Mouse (Mus musculus) limb, embryonic 14.5 days (tissue): ENCODE measurements around the gene Sdad1. TPM values are rescaled to one million over a fixed set of nuclear protein-coding genes. Genes with fewer than 3 reads are reported as not detected.

Source experiments
- ATAC-seq: fragments of 200-750 bp; cut with Nextera tagmentation; 2 replicates; pipeline ENCODE4 v1.8.0; 2017; ENCODE audit warnings: low read depth, moderate number of reproducible peaks, moderate TSS enrichment; ENCODE audit not compliant: low FRiP score
- DNase-seq: peaks from one replicate; pipeline ENCODE4 v3.0.0-alpha.2; 2015; ENCODE audit warnings: low spot score
- H3K27ac ChIP-seq: fragments of 300-500 bp; sonication (generic); replicated peaks from 2 replicates; pipeline ENCODE4 v1.5.1; 2014; ENCODE audit warnings: low read depth, mild to moderate bottlenecking, low read length, moderate library complexity, mixed read lengths
- H3K27me3 ChIP-seq: fragments of 300-500 bp; sonication (generic); 2 replicates; pipeline ENCODE4 v1.6.1; 2014; ENCODE audit warnings: low read length, mixed read lengths; ENCODE audit not compliant: control insufficient read depth, insufficient read depth
- H3K36me3 ChIP-seq: fragments of 300-500 bp; sonication (generic); 2 replicates; pipeline ENCODE4 v1.6.1; 2014; ENCODE audit warnings: mild to moderate bottlenecking, low read length, moderate library complexity, mixed read lengths; ENCODE audit not compliant: control insufficient read depth, insufficient read depth
- H3K4me1 ChIP-seq: fragments of 300-500 bp; sonication (generic); 2 replicates; pipeline ENCODE4 v1.6.1; 2014; ENCODE audit warnings: antibody characterized with exemption, low read length, mixed read lengths; ENCODE audit not compliant: control insufficient read depth, insufficient read depth
- H3K4me2 ChIP-seq: fragments of 300-500 bp; sonication (generic); replicated peaks from 2 replicates; pipeline ENCODE4 v1.6.1; 2014; ENCODE audit warnings: low read depth, mild to moderate bottlenecking, low read length, moderate library complexity; ENCODE audit not compliant: severe bottlenecking
- H3K4me3 ChIP-seq: fragments of 300-500 bp; sonication (generic); replicated peaks from 2 replicates; pipeline ENCODE4 v1.5.1; 2014; ENCODE audit warnings: low read length
- H3K9ac ChIP-seq: fragments of 300-500 bp; sonication (generic); 2 replicates; pipeline ENCODE4 v1.6.1; 2014; ENCODE audit warnings: mild to moderate bottlenecking, low read depth, low read length, moderate library complexity; ENCODE audit not compliant: severe bottlenecking
- H3K9me3 ChIP-seq: fragments of 300-500 bp; sonication (generic); 2 replicates; pipeline ENCODE4 v1.6.1; 2016; ENCODE audit warnings: low read length; ENCODE audit not compliant: control insufficient read depth
- POLR2A ChIP-seq: fragments of 200-500 bp; IDR thresholded peaks from 2 replicates; pipeline ENCODE4 v1.8.0; 2012; ENCODE audit warnings: inconsistent platforms, mild to moderate bottlenecking, moderate library complexity, borderline replicate concordance; ENCODE audit not compliant: insufficient read depth, insufficient read length; ENCODE audit errors: extremely low read depth
- WGBS: fragments of 180-500 bp; shearing (Covaris S2); extraction: QIAGEN DNeasy Blood & Tissue Kit; methylation state at CpG from one replicate; pipeline ENCODE4 v1.1.7; 2014; 5-methylcytosine and 5-hydroxymethylcytosine counted together
- polyA plus RNA-seq, 2 experiments: library from polyadenylated mRNA; depleted of rRNA in 1 of 2; stranded (reverse) in 1 of 2; unstranded in 1 of 2; fragments of >200 nt; fragmentation: Nextera tagmentation in 1 of 2; extraction: Ambion mirVana in 1 of 2; gene quantifications; 2 replicates each; pipeline versions ENCODE4 v1.2.1 to v1.2.3; 2012 to 2014

The Sdad1 gene
- polyA plus RNA-seq, 2 experiments = 27.6 to 40.3 TPM

GRCm38 (mm10) chr5:92239333-92240232, 70.7 kb downstream of the Sdad1 start:
- H3K27ac ChIP-seq = no peak overlapping the region
- ATAC-seq (peak; percentile 60; the same call in 1 of the 2 replicates), DNase-seq (peak; percentile 64)
- WGBS = 46% methylated on average over 29 of the region's 29 CpGs
- H3K27me3 ChIP-seq = no peaks in the 10 kb centered on the region
- no peaks in the 10 kb centered on the region for H3K9me3 ChIP-seq
- TF ChIP-seq POLR2A = no peak
- H3K4me3 ChIP-seq = no peak overlapping the region
- H3K36me3 ChIP-seq = no peaks in the 10 kb centered on the region
- no peak overlapping the region for H3K9ac ChIP-seq
- H3K4me1 ChIP-seq = no peaks in the 10 kb centered on the region
- no peak overlapping the region; the same call in 1 of the 2 replicates for H3K4me2 ChIP-seq

DNA sequence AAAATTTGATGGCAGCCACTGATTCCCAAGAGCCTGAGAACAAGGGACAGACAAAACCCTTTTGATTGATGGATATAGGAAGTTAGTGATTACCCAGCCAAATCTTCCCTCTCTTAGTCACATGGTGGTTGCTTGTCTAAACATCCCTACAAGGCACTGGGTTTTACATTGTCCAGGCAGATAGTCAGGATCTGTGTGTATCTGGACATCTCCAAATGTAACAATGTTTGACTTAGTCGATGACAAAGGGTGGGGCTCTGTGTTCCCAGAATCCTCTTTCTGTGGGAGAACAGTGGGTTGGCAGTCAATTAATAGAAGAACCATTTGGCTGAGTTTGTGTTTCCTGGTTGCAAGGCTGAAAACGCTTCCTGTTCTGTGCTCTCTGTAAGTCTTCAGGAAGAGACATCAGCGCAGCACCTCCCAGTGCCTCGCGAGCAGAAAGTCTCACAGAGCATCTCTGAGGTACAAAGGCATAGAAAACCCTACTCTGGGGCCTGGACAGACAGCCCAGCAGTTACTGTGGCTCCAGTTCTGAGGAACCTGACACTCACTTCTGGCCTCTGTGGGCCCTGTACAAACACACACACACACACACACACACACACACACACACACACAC, 75.2 kb downstream of the Sdad1 start:
- no peak overlapping the region for H3K4me3 ChIP-seq
- H3K4me1 ChIP-seq = no peaks in the 10 kb centered on the region
- no peaks in the 10 kb centered on the region for H3K9me3 ChIP-seq
- no peak overlapping the region for H3K27ac ChIP-seq
- DNase-seq (no peak), ATAC-seq (no peak)
- 64% methylated on average over 5 of the region's 5 CpGs for WGBS
- H3K36me3 ChIP-seq = no peaks in the 10 kb centered on the region
- H3K27me3 ChIP-seq = no peaks in the 10 kb centered on the region
- no peak overlapping the region for H3K9ac ChIP-seq
- no peak for TF ChIP-seq POLR2A
- no peak overlapping the region for H3K4me2 ChIP-seq

Other genes with a start within 250 kb of the Sdad1 start
- 54.0 and 62.3 TPM in 2 replicates for gene G3bp2, start 226.8 kb downstream of the Sdad1 start, polyA plus RNA-seq (2012; rRNA removed)
- 145 and 147 TPM in 2 replicates for gene G3bp2, start 226.8 kb downstream of the Sdad1 start, polyA plus RNA-seq (2014; fragmentation: Nextera tagmentation; extraction: Ambion mirVana)
- gene Uso1, start 172.5 kb downstream of the Sdad1 start, polyA plus RNA-seq (2012; rRNA removed) = 42.9 and 54.6 TPM in 2 replicates
- gene Uso1, start 172.5 kb downstream of the Sdad1 start, polyA plus RNA-seq (2014; fragmentation: Nextera tagmentation; extraction: Ambion mirVana) = 42.0 and 43.0 TPM in 2 replicates
- not detected in 2 replicates for gene U90926, start 95.1 kb downstream of the Sdad1 start, polyA plus RNA-seq (2012; rRNA removed)
- not detected in 2 replicates for gene U90926, start 95.1 kb downstream of the Sdad1 start, polyA plus RNA-seq (2014; fragmentation: Nextera tagmentation; extraction: Ambion mirVana)
- gene Ppef2, start 54.2 kb downstream of the Sdad1 start, polyA plus RNA-seq (2012; rRNA removed) = 0.82 and 0.94 TPM in 2 replicates
- gene Ppef2, start 54.2 kb downstream of the Sdad1 start, polyA plus RNA-seq (2014; fragmentation: Nextera tagmentation; extraction: Ambion mirVana) = not detected in 2 replicates
- 19.0 and 19.7 TPM in 2 replicates for gene Naaa, start 32.3 kb downstream of the Sdad1 start, polyA plus RNA-seq (2012; rRNA removed)
- gene Naaa, start 32.3 kb downstream of the Sdad1 start, polyA plus RNA-seq (2014; fragmentation: Nextera tagmentation; extraction: Ambion mirVana) = 16.9 and 17.5 TPM in 2 replicates
- gene Cxcl9, start 17.6 kb upstream of the Sdad1 start, polyA plus RNA-seq (2012; rRNA removed) = 1.1 and 4.1 TPM in 2 replicates
- gene Cxcl9, start 17.6 kb upstream of the Sdad1 start, polyA plus RNA-seq (2014; fragmentation: Nextera tagmentation; extraction: Ambion mirVana) = 0.35 and 0.94 TPM in 2 replicates
- gene Art3, start 21.3 kb upstream of the Sdad1 start, polyA plus RNA-seq (2012; rRNA removed) = 5.9 and 9.6 TPM in 2 replicates
- gene Art3, start 21.3 kb upstream of the Sdad1 start, polyA plus RNA-seq (2014; fragmentation: Nextera tagmentation; extraction: Ambion mirVana) = 6.8 and 7.7 TPM in 2 replicates
- gene Cxcl10, start 38.4 kb upstream of the Sdad1 start, polyA plus RNA-seq (2012; rRNA removed) = 1.0 and 1.4 TPM in 2 replicates
- gene Cxcl10, start 38.4 kb upstream of the Sdad1 start, polyA plus RNA-seq (2014; fragmentation: Nextera tagmentation; extraction: Ambion mirVana) = 0.51 and 0.98 TPM in 2 replicates
- gene Nup54, start 124.7 kb upstream of the Sdad1 start, polyA plus RNA-seq (2012; rRNA removed) = 45.3 and 48.6 TPM in 2 replicates
- gene Nup54, start 124.7 kb upstream of the Sdad1 start, polyA plus RNA-seq (2014; fragmentation: Nextera tagmentation; extraction: Ambion mirVana) = 43.6 and 46.6 TPM in 2 replicates
- 29.1 and 30.1 TPM in 2 replicates for gene Scarb2, start 196.4 kb upstream of the Sdad1 start, polyA plus RNA-seq (2012; rRNA removed)
- 10.7 and 12.3 TPM in 2 replicates for gene Scarb2, start 196.4 kb upstream of the Sdad1 start, polyA plus RNA-seq (2014; fragmentation: Nextera tagmentation; extraction: Ambion mirVana)
- 0.09 TPM in 1 of 2 replicates, not detected in the other for gene Fam47e, start 244.6 kb upstream of the Sdad1 start, polyA plus RNA-seq (2012; rRNA removed)
- gene Fam47e, start 244.6 kb upstream of the Sdad1 start, polyA plus RNA-seq (2014; fragmentation: Nextera tagmentation; extraction: Ambion mirVana) = 0.35 TPM in 1 of 2 replicates, not detected in the other